Mouse (Mus musculus): ENCODE measurements around the gene Pfkfb2.

Pfkfb2 gene

GRCm38 (mm10) chr1:130729153-130729552 lies at the start of gene Pfkfb2:
Pfkfb2 (minus strand) TSS chr1:130729253.
- DNase-seq: no peak

GRCm38 (mm10) chr1:130776645-130777044 lies 47.6 kb upstream of the Pfkfb2 start:
- no peak for DNase-seq

- DNase-seq: no peak
These were observed 46.8 kb upstream of the Pfkfb2 start for GRCm38 (mm10) chr1:130775691-130776331.

- DNase-seq: no peak
These were observed 46.2 kb upstream of the Pfkfb2 start for GRCm38 (mm10) chr1:130775234-130775633.

- DNase-seq: no peak
These were observed 42.0 kb upstream of the Pfkfb2 start for GRCm38 (mm10) chr1:130770981-130771494.

GRCm38 (mm10) chr1:130770487-130770886 lies 41.4 kb upstream of the Pfkfb2 start:
- no peak for DNase-seq

GRCm38 (mm10) chr1:130769925-130770324 lies 40.9 kb upstream of the Pfkfb2 start:
- DNase-seq: no peak

GRCm38 (mm10) chr1:130767066-130767465 lies 38.0 kb upstream of the Pfkfb2 start:
- no peak for DNase-seq

GRCm38 (mm10) chr1:130764027-130764461 lies 35.0 kb upstream of the Pfkfb2 start:
- no peak for DNase-seq

- no peak for DNase-seq
These were observed 33.1 kb upstream of the Pfkfb2 start for GRCm38 (mm10) chr1:130762045-130762760.

GRCm38 (mm10) chr1:130761597-130761996 lies 32.5 kb upstream of the Pfkfb2 start:
- DNase-seq: no peak

GRCm38 (mm10) chr1:130759689-130760088 lies 30.6 kb upstream of the Pfkfb2 start:
- no peak for DNase-seq

- DNase-seq: no peak
These were observed 17.8 kb upstream of the Pfkfb2 start for GRCm38 (mm10) chr1:130746819-130747218.

- DNase-seq: no peak
These were observed 16.5 kb upstream of the Pfkfb2 start for GRCm38 (mm10) chr1:130745591-130745990.

- no peak for DNase-seq
These were observed 15.9 kb upstream of the Pfkfb2 start for GRCm38 (mm10) chr1:130744961-130745360.

- DNase-seq: no peak
These were observed 15.2 kb upstream of the Pfkfb2 start for GRCm38 (mm10) chr1:130744217-130744616.

- DNase-seq: no peak
These were observed 14.7 kb upstream of the Pfkfb2 start for GRCm38 (mm10) chr1:130743775-130744174.

- no peak for DNase-seq
These were observed 13.1 kb upstream of the Pfkfb2 start for GRCm38 (mm10) chr1:130742201-130742600.

GRCm38 (mm10) chr1:130740781-130741720 lies 12.0 kb upstream of the Pfkfb2 start:
- DNase-seq: no peak

GRCm38 (mm10) chr1:130740227-130740648 lies 11.2 kb upstream of the Pfkfb2 start:
- DNase-seq: no peak

GRCm38 (mm10) chr1:130739636-130740035 lies 10.6 kb upstream of the Pfkfb2 start:
- no peak for DNase-seq

- no peak for DNase-seq
These were observed 9.6 kb upstream of the Pfkfb2 start for GRCm38 (mm10) chr1:130738551-130739106.

- DNase-seq: no peak
These were observed 8.9 kb upstream of the Pfkfb2 start for GRCm38 (mm10) chr1:130737916-130738315.
